Mouse (Mus musculus) limb, embryonic 13.5 days (tissue): ENCODE measurements around the gene Gal3st2b. TPM values are rescaled to one million over a fixed set of nuclear protein-coding genes. Genes with fewer than 3 reads are reported as not detected.
"Not testable (repeated sequence)": the region's sequence is repeated elsewhere in the genome, so short reads cannot be mapped to it uniquely, and the experiment has no call there.

ENCODE experiments used
- ATAC-seq: fragments of 200-750 bp; cut with Nextera tagmentation; 2 replicates; pipeline ENCODE4 v1.8.0; 2017; ENCODE audit warnings: low read depth, moderate number of reproducible peaks, moderate TSS enrichment; ENCODE audit not compliant: low FRiP score
- H3K27ac ChIP-seq: fragments of 300-500 bp; sonication (generic); 2 replicates; pipeline ENCODE4 v1.5.1; 2015; ENCODE audit warnings: inconsistent platforms, mild to moderate bottlenecking, moderate library complexity
- H3K27me3 ChIP-seq: fragments of 300-500 bp; sonication (generic); 2 replicates; pipeline ENCODE4 v1.6.1; 2015; ENCODE audit warnings: mild to moderate bottlenecking, inconsistent platforms
- H3K36me3 ChIP-seq: fragments of 300-500 bp; sonication (generic); 2 replicates; pipeline ENCODE4 v1.6.1; 2015; ENCODE audit warnings: inconsistent platforms, mild to moderate bottlenecking, moderate library complexity
- H3K4me1 ChIP-seq: fragments of 300-500 bp; sonication (generic); 2 replicates; pipeline ENCODE4 v1.6.1; 2015; ENCODE audit warnings: inconsistent platforms
- H3K4me2 ChIP-seq: fragments of 300-500 bp; sonication (generic); replicated peaks from 2 replicates; pipeline ENCODE4 v1.6.1; 2015; ENCODE audit warnings: inconsistent platforms, mild to moderate bottlenecking, moderate library complexity
- H3K4me3 ChIP-seq: fragments of 300-500 bp; sonication (generic); 2 replicates; pipeline ENCODE4 v1.5.1; 2015; ENCODE audit warnings: moderate library complexity, mild to moderate bottlenecking, inconsistent platforms
- H3K9ac ChIP-seq: fragments of 300-500 bp; sonication (generic); 2 replicates; pipeline ENCODE4 v1.6.1; 2015; ENCODE audit warnings: mild to moderate bottlenecking, inconsistent platforms
- H3K9me3 ChIP-seq: fragments of 300-500 bp; sonication (generic); 2 replicates; pipeline ENCODE4 v1.6.1; 2016; ENCODE audit warnings: inconsistent platforms
- WGBS: fragments of 180-500 bp; shearing (Covaris S2); methylation state at CpG from one replicate; pipeline ENCODE4 v1.1.7; 2015; 5-methylcytosine and 5-hydroxymethylcytosine counted together
- polyA plus RNA-seq: library from polyadenylated mRNA; unstranded; fragments of >200 nt; fragmentation: Nextera tagmentation; extraction: Ambion mirVana; gene quantifications from 2 replicates; pipeline ENCODE4 v1.2.1, GENCODE M21; 2015

The Gal3st2b gene
- polyA plus RNA-seq, 1 experiment from 2014 or later, result 0.13 TPM

- H3K27ac ChIP-seq, H3K4me2 ChIP-seq, H3K9me3 ChIP-seq, H3K36me3 ChIP-seq, H3K9ac ChIP-seq, H3K4me3 ChIP-seq, H3K27me3 ChIP-seq, H3K4me1 ChIP-seq, ATAC-seq: not testable (repeated sequence)
- WGBS, result 88% methylated on average over 8 of the region's 8 CpGs
Observed at GRCm38 (mm10) chr1:93990209-93990608, 72.1 kb downstream of the Gal3st2b start, which contains the start of gene Gal3st2c. Gene Gal3st2c, plus strand, starts transcription at chr1:93990509.

- not testable (repeated sequence) for H3K27ac ChIP-seq, H3K4me2 ChIP-seq, H3K4me3 ChIP-seq, H3K4me1 ChIP-seq, H3K36me3 ChIP-seq, ATAC-seq, H3K9me3 ChIP-seq, H3K9ac ChIP-seq, H3K27me3 ChIP-seq
- 81% methylated on average over 2 of the region's 2 CpGs for WGBS
Observed at GRCm38 (mm10) chr1:93991068-93991467, 73.0 kb downstream of the Gal3st2b start.

- H3K4me3 ChIP-seq, ATAC-seq, H3K4me1 ChIP-seq, H3K9me3 ChIP-seq, H3K9ac ChIP-seq, H3K36me3 ChIP-seq, H3K4me2 ChIP-seq, H3K27me3 ChIP-seq, H3K27ac ChIP-seq: not testable (repeated sequence)
- 78% methylated on average over 3 of the region's 3 CpGs for WGBS
Observed at GRCm38 (mm10) chr1:93991491-93991890, 73.4 kb downstream of the Gal3st2b start.

Other genes with a start within 250 kb of the Gal3st2b start
- 25.5 and 26.5 TPM in 2 replicates for gene Bok, start 232.7 kb upstream of the Gal3st2b start, polyA plus RNA-seq
- 88.0 and 99.4 TPM in 2 replicates for gene Atg4b, start 166.8 kb upstream of the Gal3st2b start, polyA plus RNA-seq
- gene Thap4, start 163.4 kb upstream of the Gal3st2b start, polyA plus RNA-seq, result 54.4 and 55.2 TPM in 2 replicates
- gene Dtymk, start 116.4 kb upstream of the Gal3st2b start, polyA plus RNA-seq, result 251 and 255 TPM in 2 replicates
- 15.1 and 15.6 TPM in 2 replicates for gene Ing5, start 114.3 kb upstream of the Gal3st2b start, polyA plus RNA-seq
- 17.3 and 18.4 TPM in 2 replicates for gene D2hgdh, start 93.4 kb upstream of the Gal3st2b start, polyA plus RNA-seq
- gene Gal3st2, start 57.0 kb upstream of the Gal3st2b start, polyA plus RNA-seq, result 0.17 TPM in 1 of 2 replicates, not detected in the other
- not detected in 2 replicates for gene Gal3st2c, start 72.2 kb downstream of the Gal3st2b start, polyA plus RNA-seq
- not detected in 2 replicates for gene Neu4, start 102.1 kb downstream of the Gal3st2b start, polyA plus RNA-seq
- gene Pdcd1, start 134.2 kb downstream of the Gal3st2b start, polyA plus RNA-seq, result 0.14 and 0.22 TPM in 2 replicates